Mouse (Mus musculus) lung, embryonic 15.5 days (tissue): ENCODE data around the gene Fam120a. TPM values are rescaled to one million over a fixed set of nuclear protein-coding genes. Genes with fewer than 3 reads are reported as not detected.

Source experiments
- ATAC-seq: fragments of 200-750 bp; cut with Nextera tagmentation; 2 replicates; pipeline ENCODE4 v1.8.0; 2017; ENCODE audit warnings: moderate number of reproducible peaks, borderline replicate concordance; ENCODE audit not compliant: low FRiP score, low TSS enrichment; ENCODE audit errors: extremely low read depth
- H3K27ac ChIP-seq: fragments of 300-500 bp; sonication (generic); 2 replicates; pipeline ENCODE4 v1.5.1; 2015; ENCODE audit warnings: moderate library complexity, mild to moderate bottlenecking, inconsistent platforms
- H3K27me3 ChIP-seq: fragments of 300-500 bp; sonication (generic); 2 replicates; pipeline ENCODE4 v1.6.1; 2015; ENCODE audit warnings: inconsistent platforms
- H3K36me3 ChIP-seq: fragments of 300-500 bp; sonication (generic); 2 replicates; pipeline ENCODE4 v1.6.1; 2015; ENCODE audit warnings: inconsistent platforms
- H3K4me1 ChIP-seq: fragments of 300-500 bp; sonication (generic); 2 replicates; pipeline ENCODE4 v1.6.1; 2015; ENCODE audit warnings: inconsistent platforms
- H3K4me2 ChIP-seq: fragments of 300-500 bp; sonication (generic); 2 replicates; pipeline ENCODE4 v1.6.1; 2015; ENCODE audit warnings: inconsistent platforms, mild to moderate bottlenecking, moderate library complexity
- H3K4me3 ChIP-seq: fragments of 300-500 bp; sonication (generic); 2 replicates; pipeline ENCODE4 v1.5.1; 2015; ENCODE audit warnings: mild to moderate bottlenecking, inconsistent platforms
- H3K9ac ChIP-seq: fragments of 300-500 bp; sonication (generic); 2 replicates; pipeline ENCODE4 v1.6.1; 2015; ENCODE audit warnings: inconsistent platforms
- H3K9me3 ChIP-seq: fragments of 300-500 bp; sonication (generic); 2 replicates; pipeline ENCODE4 v1.6.1; 2016; ENCODE audit warnings: inconsistent platforms
- WGBS: fragments of 180-500 bp; shearing (Covaris S2); methylation state at CpG from one replicate; pipeline ENCODE4 v1.1.7; 2015; 5-methylcytosine and 5-hydroxymethylcytosine counted together
- polyA plus RNA-seq: library from polyadenylated mRNA; unstranded; fragments of >200 nt; fragmentation: Nextera tagmentation; extraction: Ambion mirVana; gene quantifications from 2 replicates; pipeline ENCODE4 v1.2.1, GENCODE M21; 2015

The Fam120a gene
- polyA plus RNA-seq, 1 experiment from 2014 or later: 26.1 TPM

DNA sequence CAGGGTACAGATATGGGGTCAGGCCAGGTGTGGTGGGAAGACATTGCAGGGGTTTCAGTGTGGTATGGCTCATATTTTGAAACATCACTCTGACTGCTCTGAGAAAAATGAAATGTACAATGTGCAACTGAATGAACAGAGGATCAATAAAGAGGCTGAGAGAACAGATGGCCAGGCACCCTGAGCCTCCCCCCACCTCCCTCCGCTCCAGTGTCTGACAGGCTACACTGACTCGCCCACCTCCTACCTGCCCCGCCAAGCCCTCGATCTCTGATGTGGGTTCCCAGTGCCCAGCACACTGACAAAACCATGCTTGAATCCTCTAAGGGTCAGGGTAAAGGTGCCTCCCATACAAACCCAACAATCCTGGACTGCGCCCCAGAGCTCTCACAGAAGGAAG, 36.6 kb downstream of the Fam120a start:
- no peak for ATAC-seq
- H3K4me1 ChIP-seq: no peaks in the 10 kb centered on the region
- no peaks in the 10 kb centered on the region for H3K27me3 ChIP-seq
- no peak overlapping the region for H3K4me2 ChIP-seq
- no peak overlapping the region for H3K27ac ChIP-seq
- H3K9ac ChIP-seq: no peak overlapping the region
- H3K4me3 ChIP-seq: no peak overlapping the region
- H3K36me3 ChIP-seq: peaks cover 47% of the 10 kb centered on the region
- no peaks in the 10 kb centered on the region for H3K9me3 ChIP-seq
- 96% methylated on average over 5 of the region's 5 CpGs for WGBS

DNA sequence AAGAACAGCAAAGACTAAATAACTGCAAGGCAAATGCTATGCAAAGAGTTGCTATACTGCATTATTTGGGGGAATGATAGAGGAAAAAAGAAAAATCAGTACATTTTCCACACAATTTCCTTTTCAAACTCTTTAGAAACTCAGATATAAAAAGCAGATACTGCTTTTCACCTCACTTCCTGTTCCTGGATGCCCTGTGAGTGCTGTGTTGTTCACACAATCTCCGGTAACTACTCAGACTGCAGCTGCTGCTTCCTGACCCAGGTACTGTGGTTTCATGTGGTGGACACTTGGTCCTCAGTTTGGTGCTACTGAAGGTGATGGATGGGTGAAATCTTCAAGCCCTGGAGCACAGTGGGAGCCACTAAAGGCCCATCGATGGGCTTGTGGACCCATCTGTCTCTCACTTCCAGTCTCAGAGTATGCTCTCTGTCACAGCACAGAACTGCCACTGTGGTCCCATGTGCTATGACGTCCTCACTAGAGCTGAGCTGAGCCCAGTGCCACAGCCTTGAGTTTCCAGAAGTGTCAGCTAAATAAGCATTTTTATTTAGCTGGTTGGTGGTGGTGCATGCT, 38.2 kb downstream of the Fam120a start:
- WGBS: 81% methylated on average over 3 of the region's 3 CpGs
- H3K36me3 ChIP-seq: peaks cover 47% of the 10 kb centered on the region
- H3K4me2 ChIP-seq: no peak overlapping the region
- H3K9me3 ChIP-seq: no peaks in the 10 kb centered on the region
- no peak for ATAC-seq
- H3K4me1 ChIP-seq: no peaks in the 10 kb centered on the region
- H3K9ac ChIP-seq: no peak overlapping the region
- H3K4me3 ChIP-seq: no peak overlapping the region
- H3K27me3 ChIP-seq: no peaks in the 10 kb centered on the region
- no peak overlapping the region for H3K27ac ChIP-seq

DNA sequence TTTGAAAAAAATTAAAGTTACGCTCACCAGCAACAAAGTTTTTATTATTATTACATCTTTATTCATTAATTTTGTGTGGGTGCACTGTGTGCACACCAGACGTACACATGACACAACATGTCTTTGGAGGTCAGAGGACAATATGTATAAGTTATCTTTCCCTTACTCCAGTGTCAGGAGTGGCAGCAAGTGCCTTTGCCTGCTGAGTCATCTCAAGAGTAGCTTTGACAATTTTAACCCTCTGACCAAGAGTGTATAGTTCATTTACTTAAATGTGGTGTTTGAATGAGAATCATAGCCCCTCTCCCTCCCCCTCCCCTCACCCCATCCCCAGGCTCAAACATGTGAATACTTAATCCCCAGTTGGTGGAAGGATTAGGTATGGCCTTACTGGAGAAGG, 40.2 kb downstream of the Fam120a start:
- no peaks in the 10 kb centered on the region for H3K4me1 ChIP-seq
- H3K36me3 ChIP-seq: peaks cover 36% of the 10 kb centered on the region
- ATAC-seq: no peak
- no peak overlapping the region for H3K27ac ChIP-seq
- 85% methylated on average over 2 of the region's 2 CpGs for WGBS
- no peak overlapping the region for H3K4me2 ChIP-seq
- no peaks in the 10 kb centered on the region for H3K9me3 ChIP-seq
- H3K9ac ChIP-seq: no peak overlapping the region
- H3K4me3 ChIP-seq: no peak overlapping the region
- no peaks in the 10 kb centered on the region for H3K27me3 ChIP-seq

DNA sequence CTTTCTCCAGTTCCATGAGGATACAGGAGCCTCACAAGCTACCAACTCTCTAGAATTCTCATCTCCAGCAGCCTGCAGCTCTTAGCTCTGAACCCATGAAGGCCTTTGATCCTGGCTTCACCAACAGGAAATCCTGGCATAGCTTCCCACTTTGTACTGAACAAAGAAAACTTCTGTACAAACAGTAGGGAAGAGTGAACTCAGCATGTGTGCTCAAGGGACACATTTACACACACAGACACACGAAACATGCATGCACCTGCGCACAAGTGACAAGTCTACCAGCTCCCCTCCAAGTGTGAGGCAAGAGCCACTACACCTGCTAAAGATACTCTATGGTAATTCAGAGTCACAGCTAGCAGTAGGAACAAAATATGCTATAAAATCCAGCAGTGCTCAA, 45.1 kb downstream of the Fam120a start:
- no peak overlapping the region for H3K4me3 ChIP-seq
- no peak for ATAC-seq
- H3K27me3 ChIP-seq: no peaks in the 10 kb centered on the region
- H3K36me3 ChIP-seq: peaks cover 29% of the 10 kb centered on the region
- 76% methylated on average over 2 of the region's 2 CpGs for WGBS
- H3K4me1 ChIP-seq: no peaks in the 10 kb centered on the region
- H3K27ac ChIP-seq: no peak overlapping the region
- no peak overlapping the region for H3K9ac ChIP-seq
- no peaks in the 10 kb centered on the region for H3K9me3 ChIP-seq
- no peak overlapping the region for H3K4me2 ChIP-seq

DNA sequence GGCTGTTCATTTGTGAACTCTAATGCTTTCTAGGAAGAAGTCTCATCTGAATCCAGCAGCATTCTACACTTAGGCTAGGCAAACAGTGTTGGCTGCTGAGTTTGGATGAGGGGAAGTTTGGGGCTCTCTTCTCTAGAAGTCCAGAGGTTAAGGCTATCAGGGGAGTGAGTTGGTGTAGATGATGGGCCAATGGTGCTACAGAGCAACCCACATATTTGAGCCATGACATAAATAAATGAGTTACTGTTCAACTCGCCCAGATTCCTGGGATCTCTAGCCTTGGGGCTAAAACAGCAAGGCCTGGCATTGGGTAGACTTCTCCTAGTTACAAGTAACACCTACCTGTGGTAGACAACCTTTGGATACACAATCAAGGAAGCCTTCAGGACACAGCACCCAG, 46.6 kb downstream of the Fam120a start:
- ATAC-seq: no peak
- no peaks in the 10 kb centered on the region for H3K9me3 ChIP-seq
- H3K4me1 ChIP-seq: no peaks in the 10 kb centered on the region
- no peak overlapping the region for H3K27ac ChIP-seq
- no peak overlapping the region for H3K4me2 ChIP-seq
- H3K9ac ChIP-seq: no peak overlapping the region
- peaks cover 38% of the 10 kb centered on the region for H3K36me3 ChIP-seq
- no peaks in the 10 kb centered on the region for H3K27me3 ChIP-seq
- WGBS: 67% methylated on average over 1 of the region's 1 CpGs
- H3K4me3 ChIP-seq: no peak overlapping the region

DNA sequence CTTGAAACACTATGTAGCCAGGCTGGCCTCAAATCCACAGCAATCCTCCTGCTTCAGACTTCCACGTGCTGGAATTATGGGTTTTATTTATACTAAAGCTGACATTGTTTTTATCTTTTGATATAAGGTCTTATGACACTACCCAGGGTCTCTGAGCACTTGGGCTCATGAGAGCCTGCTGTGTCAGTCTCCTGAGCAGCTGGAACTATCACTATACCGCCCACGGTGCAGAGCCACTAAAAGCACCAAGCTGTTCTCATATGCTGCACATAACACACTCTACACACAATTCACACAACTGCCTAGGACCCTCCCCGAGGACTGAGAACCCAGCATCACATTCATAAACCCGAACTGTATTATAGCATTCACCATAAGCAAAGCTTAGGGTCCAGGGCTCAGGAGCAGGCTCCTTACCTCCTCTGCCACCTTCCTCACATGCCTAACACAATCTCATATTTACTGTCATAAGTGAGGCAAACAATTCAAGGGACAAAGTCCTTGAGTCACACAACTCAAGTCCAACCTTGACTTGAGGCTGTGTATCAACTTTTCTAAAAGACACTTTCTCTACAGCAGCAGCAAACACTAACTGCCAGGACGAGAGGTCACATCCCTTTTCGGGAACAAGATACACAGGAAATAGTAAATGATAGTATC, 47.9 kb downstream of the Fam120a start:
- no peaks in the 10 kb centered on the region for H3K27me3 ChIP-seq
- H3K4me2 ChIP-seq: no peak overlapping the region
- ATAC-seq: no peak
- no peaks in the 10 kb centered on the region for H3K4me1 ChIP-seq
- H3K36me3 ChIP-seq: peaks cover 47% of the 10 kb centered on the region
- 74% methylated on average over 7 of the region's 7 CpGs for WGBS
- H3K27ac ChIP-seq: no peak overlapping the region
- no peak overlapping the region for H3K9ac ChIP-seq
- no peaks in the 10 kb centered on the region for H3K9me3 ChIP-seq
- H3K4me3 ChIP-seq: no peak overlapping the region

DNA sequence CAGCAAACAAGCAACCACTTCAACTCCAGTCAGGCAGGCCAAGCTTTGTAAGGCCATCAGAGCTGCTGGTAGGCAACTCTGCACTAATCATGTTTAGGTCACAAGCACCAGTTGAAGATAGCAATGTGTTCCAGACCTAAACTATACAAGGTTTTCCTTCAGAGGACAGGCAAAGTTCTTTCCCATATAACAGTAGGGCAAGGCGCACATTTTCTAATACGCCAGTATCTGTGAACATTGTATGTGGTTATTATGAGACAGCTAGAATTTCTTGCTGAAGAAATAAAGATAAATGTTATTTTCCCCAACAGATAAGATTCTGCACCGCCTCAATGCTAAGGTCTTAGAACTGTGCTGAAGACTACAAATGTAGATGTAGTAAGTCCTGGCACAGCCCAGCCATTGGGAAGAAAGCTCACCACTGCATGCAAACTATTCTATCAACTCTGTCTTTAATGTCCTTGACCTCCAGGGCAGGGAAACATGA, 50.7 kb downstream of the Fam120a start:
- Histone ChIP-seq H3K27me3 (no peaks in the 10 kb centered on the region), H3K4me1 (no peaks in the 10 kb centered on the region), H3K27ac (no peak overlapping the region), H3K9ac (no peak overlapping the region), H3K4me3 (no peak overlapping the region), H3K4me2 (no peak overlapping the region), H3K9me3 (no peaks in the 10 kb centered on the region), H3K36me3 (peaks cover 66% of the 10 kb centered on the region)
- no peak for ATAC-seq
- WGBS: 92% methylated on average over 3 of the region's 3 CpGs

DNA sequence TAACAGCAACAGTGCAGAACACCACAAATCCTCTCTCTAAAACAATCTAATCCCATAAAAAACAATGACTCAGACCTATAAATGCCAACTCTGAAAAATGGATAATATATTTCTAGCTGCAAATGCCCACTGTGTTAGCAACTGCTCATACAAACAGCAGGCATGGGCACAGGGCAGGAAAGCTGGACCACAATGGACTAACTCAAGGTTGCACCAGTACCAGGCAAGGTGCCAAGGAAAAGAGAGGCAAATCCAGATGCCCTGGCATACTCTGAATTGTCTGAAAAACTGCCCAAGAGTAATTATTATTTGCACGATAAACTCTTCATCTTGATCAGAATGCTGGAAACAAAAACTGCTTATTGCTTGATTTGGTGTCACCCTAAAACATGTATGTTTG, 54.1 kb downstream of the Fam120a start:
- Histone ChIP-seq H3K4me2 (no peak overlapping the region), H3K9ac (no peak overlapping the region), H3K27ac (no peak overlapping the region), H3K9me3 (no peaks in the 10 kb centered on the region), H3K4me1 (no peaks in the 10 kb centered on the region), H3K27me3 (no peaks in the 10 kb centered on the region), H3K36me3 (peaks cover 69% of the 10 kb centered on the region), H3K4me3 (no peak overlapping the region)
- 88% methylated on average over 1 of the region's 1 CpGs for WGBS
- no peak for ATAC-seq

DNA sequence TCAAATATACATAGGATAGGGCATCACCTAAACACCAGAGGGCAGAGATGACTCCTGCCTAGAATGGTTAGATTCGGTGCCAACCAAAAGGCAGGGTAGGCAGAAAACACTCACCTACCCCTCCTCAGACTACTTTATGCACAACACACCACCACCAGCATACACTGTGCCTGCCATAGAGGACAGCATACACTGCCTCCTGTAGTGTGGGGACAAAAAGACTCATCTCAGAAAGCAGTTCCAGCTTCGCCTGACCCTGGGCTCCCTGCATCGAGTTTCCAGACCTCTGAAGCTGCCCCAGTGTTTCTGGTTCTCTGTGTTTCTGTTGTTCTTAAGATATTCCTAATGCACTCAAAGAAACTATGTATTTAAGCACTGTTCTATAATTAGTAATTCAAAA, 54.7 kb downstream of the Fam120a start:
- no peak for ATAC-seq
- no peak overlapping the region for H3K4me2 ChIP-seq
- 88% methylated on average over 3 of the region's 3 CpGs for WGBS
- no peak overlapping the region for H3K9ac ChIP-seq
- no peaks in the 10 kb centered on the region for H3K9me3 ChIP-seq
- H3K27me3 ChIP-seq: no peaks in the 10 kb centered on the region
- peaks cover 74% of the 10 kb centered on the region for H3K36me3 ChIP-seq
- no peak overlapping the region for H3K27ac ChIP-seq
- H3K4me1 ChIP-seq: no peaks in the 10 kb centered on the region
- no peak overlapping the region for H3K4me3 ChIP-seq

DNA sequence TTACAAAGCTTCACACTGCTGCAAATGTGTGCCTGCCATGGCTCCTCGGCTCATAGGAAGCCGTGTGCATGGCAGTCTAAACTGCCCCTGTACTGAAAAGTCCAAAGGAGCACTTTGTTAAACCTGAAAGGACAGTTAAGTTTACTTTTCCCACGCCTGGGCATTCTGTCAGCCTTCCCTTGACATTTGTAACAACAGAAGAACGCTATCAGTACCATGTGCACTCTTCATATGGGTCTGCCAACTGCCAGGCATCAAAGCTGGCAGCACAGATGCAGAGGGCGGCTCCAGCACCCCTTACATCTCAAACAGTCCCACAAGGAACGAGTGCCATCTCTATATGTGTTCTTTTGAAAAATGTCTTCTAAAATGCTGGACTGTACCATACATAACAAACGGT, 56.4 kb downstream of the Fam120a start:
- no peaks in the 10 kb centered on the region for H3K9me3 ChIP-seq
- H3K4me1 ChIP-seq: no peaks in the 10 kb centered on the region
- WGBS: 75% methylated on average over 7 of the region's 7 CpGs
- no peak overlapping the region for H3K9ac ChIP-seq
- H3K27ac ChIP-seq: no peak overlapping the region
- H3K27me3 ChIP-seq: no peaks in the 10 kb centered on the region
- no peak overlapping the region for H3K4me3 ChIP-seq
- no peak for ATAC-seq
- H3K4me2 ChIP-seq: no peak overlapping the region
- H3K36me3 ChIP-seq: peaks cover 69% of the 10 kb centered on the region

DNA sequence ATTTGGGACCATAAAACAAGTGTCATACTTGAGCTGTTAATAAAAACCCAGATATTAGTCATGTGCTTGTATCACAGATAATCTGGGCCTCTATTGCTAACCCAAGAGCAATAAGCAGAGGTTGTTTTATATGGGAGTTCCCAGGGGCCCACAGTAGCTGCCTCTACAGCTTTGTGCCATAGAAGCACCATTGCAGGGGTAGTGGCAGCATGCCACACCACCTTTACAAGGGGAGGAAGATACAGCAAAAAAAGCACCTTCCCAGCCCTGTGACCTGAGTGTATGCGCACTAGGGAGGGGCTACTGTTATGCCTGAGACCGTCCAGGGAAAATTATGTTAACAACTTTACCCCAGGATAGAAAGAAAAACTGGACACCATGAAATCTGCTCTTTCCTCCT, 62.4 kb downstream of the Fam120a start:
- Histone ChIP-seq H3K9me3 (no peaks in the 10 kb centered on the region), H3K36me3 (peaks cover 79% of the 10 kb centered on the region), H3K4me1 (no peaks in the 10 kb centered on the region), H3K27me3 (no peaks in the 10 kb centered on the region), H3K4me3 (no peak overlapping the region), H3K4me2 (no peak overlapping the region), H3K9ac (no peak overlapping the region), H3K27ac (no peak overlapping the region)
- no peak for ATAC-seq
- WGBS: 86% methylated on average over 2 of the region's 2 CpGs

DNA sequence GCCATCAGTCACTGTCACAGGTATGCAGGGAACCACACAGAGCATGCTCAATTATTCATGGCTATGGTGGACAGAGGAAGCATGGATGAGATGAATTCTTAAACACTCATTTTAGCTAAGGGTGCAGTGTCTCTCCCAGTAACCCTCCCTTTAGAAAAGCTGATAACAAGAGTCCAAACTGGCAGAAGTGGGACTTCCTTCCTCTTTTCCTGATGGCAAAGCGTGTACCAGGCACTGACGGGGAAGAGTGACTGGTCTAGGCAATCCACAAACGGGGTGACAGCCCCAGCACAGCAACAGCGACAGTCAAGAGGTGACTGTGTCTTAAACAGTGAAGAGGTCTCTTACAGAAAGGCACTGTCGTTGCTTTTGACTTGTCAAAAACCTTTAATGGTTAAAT, 72.4 kb downstream of the Fam120a start:
- Histone ChIP-seq H3K27ac (no peak overlapping the region), H3K4me2 (no peak overlapping the region), H3K4me3 (no peak overlapping the region), H3K4me1 (no peaks in the 10 kb centered on the region), H3K9ac (no peak overlapping the region), H3K27me3 (no peaks in the 10 kb centered on the region), H3K36me3 (peaks cover 68% of the 10 kb centered on the region), H3K9me3 (no peaks in the 10 kb centered on the region)
- ATAC-seq: no peak
- 90% methylated on average over 5 of the region's 5 CpGs for WGBS
